Mouse (Mus musculus) embryonic fibroblast, embryonic 13.5 days (primary cell): ENCODE results near the gene Rgsl1. TPM values are rescaled to one million over a fixed set of nuclear protein-coding genes. Genes with fewer than 3 reads are reported as not detected.

Source experiments
- H3K27ac ChIP-seq: 2 replicates; pipeline ENCODE4 v1.5.1; 2012; ENCODE audit warnings: low read length, control low read depth, inconsistent platforms; ENCODE audit not compliant: insufficient read depth
- H3K4me1 ChIP-seq: 2 replicates; pipeline ENCODE4 v1.6.1; 2011; ENCODE audit warnings: low read length; ENCODE audit not compliant: control insufficient read depth, insufficient read depth
- H3K4me3 ChIP-seq: 2 replicates; pipeline ENCODE4 v1.5.1; 2011; ENCODE audit warnings: mild to moderate bottlenecking, control low read depth, low read length; ENCODE audit not compliant: insufficient read depth
- CTCF ChIP-seq: IDR thresholded peaks from 2 replicates; pipeline ENCODE4 v1.5.1; 2011; ENCODE audit warnings: mild to moderate bottlenecking, control low read depth, low read length, moderate library complexity, borderline replicate concordance; ENCODE audit not compliant: insufficient read depth
- POLR2A ChIP-seq: IDR thresholded peaks from 2 replicates; pipeline ENCODE4 v1.6.1; 2011; ENCODE audit warnings: low read depth, mild to moderate bottlenecking, control low read depth, low read length, moderate library complexity
- polyA plus RNA-seq: library from polyadenylated mRNA; stranded (reverse); fragments of >200 nt; gene quantifications from 2 replicates; pipeline ENCODE4 v1.2.4, GENCODE M21; 2011; ENCODE audit warnings: low read depth; ENCODE audit not compliant: missing spikeins, insufficient read length

Rgsl1 gene
- polyA plus RNA-seq, 1 experiment: not detected

DNA sequence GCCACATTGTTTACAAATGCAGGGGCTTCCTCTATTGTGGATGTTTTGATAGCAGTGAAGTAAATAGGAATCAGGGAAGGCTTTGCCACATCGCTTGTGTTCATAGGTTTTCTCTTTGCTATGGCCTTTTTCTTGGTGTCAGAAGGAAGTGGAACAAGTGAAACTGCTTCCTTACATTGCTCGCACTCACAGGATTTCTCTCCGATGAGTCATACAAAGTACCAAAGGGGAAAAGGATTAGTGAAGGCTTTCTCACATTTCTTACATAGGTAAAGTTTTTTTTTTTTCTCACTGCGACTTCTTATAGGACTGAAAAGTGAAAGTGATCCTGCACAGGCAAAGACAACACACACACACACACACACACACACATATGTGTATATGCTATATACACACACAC lies 7.9 kb downstream of the Rgsl1 start:
- TF ChIP-seq CTCF (no peak), POLR2A (no peak)
- no peak overlapping the region for H3K27ac ChIP-seq
- H3K4me3 ChIP-seq: no peak overlapping the region
- peaks cover 3% of the 10 kb centered on the region for H3K4me1 ChIP-seq

DNA sequence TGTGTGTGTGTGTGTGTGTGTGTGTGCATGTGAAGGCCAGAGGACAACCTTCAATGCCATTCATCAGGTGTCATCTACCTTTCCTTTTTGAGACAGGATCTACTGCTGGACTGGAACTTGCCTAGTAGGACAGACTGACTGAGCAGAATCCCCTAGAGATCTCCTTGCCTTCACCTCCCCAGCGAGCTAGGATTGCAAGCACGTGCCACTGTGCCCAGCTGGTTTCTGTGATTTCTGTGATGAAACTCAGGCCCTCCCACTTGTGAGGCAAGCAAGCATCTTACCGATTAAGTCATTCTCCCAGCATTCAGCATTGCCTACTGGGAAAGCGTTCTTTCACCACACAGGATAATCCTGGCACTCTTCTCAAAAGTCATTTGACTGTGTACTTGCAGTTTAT lies 13.2 kb downstream of the Rgsl1 start:
- no peak overlapping the region for H3K27ac ChIP-seq
- H3K4me3 ChIP-seq: no peak overlapping the region
- TF ChIP-seq POLR2A (no peak), CTCF (no peak)
- peaks cover 1% of the 10 kb centered on the region for H3K4me1 ChIP-seq

DNA sequence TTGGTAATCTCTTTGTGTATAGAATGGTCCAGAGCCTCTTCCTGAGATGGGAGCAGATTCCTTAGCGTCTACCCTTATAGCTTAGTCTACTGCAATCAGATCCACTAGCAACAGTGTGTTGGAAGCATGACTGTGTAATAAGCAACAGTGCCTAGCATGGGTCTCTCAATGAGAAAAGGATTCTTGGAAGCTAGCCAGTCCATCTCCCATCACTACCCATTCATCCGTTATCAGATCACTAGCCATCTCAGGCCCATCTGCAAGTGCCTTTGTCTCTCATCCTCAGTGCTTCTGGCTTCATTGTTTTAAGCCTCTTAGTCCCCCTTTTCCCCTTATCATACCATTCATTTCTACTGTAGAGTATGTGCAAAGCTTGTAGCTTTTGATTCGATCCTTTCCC lies 23.7 kb downstream of the Rgsl1 start:
- no peak overlapping the region for H3K4me3 ChIP-seq
- no peak overlapping the region for H3K27ac ChIP-seq
- H3K4me1 ChIP-seq: no peaks in the 10 kb centered on the region
- TF ChIP-seq POLR2A (no peak), CTCF (no peak)

DNA sequence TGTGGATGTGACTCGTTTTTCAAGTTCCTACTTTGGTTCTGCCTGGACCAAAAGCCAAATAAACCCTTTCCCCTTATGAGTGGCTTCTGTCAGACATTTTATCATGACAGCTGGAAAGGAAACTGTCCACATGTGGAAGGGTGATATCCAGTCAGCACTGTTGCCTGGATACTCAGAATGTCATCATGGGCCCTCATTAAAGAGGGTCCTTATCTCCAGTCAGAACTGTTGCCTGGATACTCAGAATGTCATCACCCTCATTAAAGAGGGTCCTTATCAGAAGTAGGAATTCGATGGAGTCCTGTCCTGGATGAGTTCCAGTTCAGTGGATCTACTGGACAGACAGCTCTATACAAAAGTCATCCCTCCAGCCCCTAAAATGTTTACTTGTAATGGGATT lies 29.7 kb downstream of the Rgsl1 start:
- H3K4me1 ChIP-seq: no peaks in the 10 kb centered on the region
- H3K4me3 ChIP-seq: no peak overlapping the region
- no peak overlapping the region for H3K27ac ChIP-seq
- TF ChIP-seq POLR2A: no peak
- no peak for TF ChIP-seq CTCF

DNA sequence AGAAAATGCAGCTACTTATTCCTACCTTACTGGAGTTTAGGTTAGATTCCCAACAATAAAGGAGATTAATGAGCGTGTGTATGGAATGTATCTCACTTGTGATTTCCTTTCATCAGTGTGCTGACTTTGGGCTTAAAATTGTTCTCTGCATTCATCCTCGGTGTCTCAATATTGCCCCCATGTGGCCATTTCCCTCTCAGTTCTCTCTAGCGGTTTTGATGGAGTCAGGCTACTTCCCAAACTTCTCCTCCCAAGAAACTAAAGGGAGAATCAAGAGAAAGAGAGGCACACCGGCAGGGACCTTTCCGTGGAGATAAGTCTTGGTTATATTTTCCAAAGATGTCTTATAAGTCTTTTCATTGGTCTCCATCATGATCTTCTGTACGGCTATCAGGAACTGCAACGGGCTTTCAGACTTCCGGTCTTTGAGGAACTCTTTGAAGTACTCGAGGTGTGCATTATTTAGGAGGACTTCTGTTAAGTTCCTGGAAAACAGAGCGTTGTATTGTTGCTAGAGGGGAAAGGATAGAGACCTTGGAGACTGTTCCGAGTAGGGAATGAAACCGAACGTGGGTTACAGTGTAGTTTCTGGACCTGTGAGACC lies 36.5 kb downstream of the Rgsl1 start:
- no peak overlapping the region for H3K4me3 ChIP-seq
- H3K27ac ChIP-seq: no peak overlapping the region
- no peaks in the 10 kb centered on the region for H3K4me1 ChIP-seq
- TF ChIP-seq POLR2A: no peak
- no peak for TF ChIP-seq CTCF

DNA sequence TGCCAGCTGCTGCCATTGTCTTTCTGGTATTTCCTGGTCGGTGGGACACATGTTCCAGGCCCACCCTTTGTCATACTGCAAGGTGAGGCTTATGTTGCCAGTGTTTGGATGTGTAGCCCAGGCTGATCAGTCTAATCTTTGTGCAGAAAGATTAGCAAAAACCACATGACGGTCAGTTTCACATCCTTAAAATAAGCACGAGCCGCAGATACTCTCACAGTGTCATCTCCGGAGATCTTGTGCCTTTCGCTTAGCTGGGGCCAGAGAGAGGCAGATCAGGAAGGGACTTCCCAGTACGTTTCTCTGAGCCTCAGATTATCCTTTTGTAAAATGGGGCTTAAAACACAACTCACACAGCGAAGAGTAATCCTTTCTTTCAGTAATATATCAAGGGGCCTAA lies 40.4 kb downstream of the Rgsl1 start:
- Histone ChIP-seq H3K27ac (no peak overlapping the region), H3K4me1 (no peaks in the 10 kb centered on the region), H3K4me3 (no peak overlapping the region)
- no peak for TF ChIP-seq CTCF
- no peak for TF ChIP-seq POLR2A

DNA sequence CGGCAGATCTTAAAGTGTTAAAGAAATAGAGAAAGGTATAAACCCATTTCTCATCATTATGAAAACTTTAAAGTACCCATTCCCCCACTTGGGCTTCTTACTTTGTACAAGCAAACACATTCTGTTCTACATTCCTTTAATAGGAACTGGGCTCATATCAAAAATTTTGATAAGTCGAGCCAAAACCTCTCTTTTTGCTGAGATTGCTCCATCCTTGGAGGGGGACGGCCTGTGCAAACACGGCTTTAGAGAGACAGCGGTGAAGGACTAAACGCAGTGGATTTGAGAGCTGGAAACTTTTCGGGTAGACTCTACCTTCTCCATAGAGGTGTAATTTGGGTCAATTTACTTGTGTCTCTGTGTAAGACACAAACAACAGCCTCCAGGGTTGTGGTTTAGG lies 41.3 kb downstream of the Rgsl1 start:
- TF ChIP-seq POLR2A: no peak
- no peak for TF ChIP-seq CTCF
- Histone ChIP-seq H3K4me3 (no peak overlapping the region), H3K27ac (no peak overlapping the region), H3K4me1 (no peaks in the 10 kb centered on the region)

DNA sequence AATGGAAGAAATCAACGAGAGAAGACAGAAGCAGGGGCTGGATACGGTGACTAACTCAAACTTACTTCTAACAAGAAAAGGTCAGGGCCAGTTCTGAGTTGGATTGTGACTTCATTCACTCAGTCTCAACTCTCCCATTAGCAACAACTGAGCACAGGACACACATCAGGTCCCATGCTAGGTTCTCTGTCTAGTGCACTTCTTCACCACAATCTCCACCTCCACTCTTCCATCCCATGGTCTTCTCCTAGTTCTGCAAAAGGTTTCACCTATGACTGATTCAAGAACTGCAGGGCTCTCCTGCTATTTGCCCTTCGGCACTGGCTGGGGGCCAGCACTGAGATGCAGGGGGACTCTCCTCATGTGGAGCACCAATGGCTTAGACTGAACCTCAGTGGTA lies 49.7 kb downstream of the Rgsl1 start:
- Histone ChIP-seq H3K27ac (no peak overlapping the region), H3K4me1 (no peaks in the 10 kb centered on the region), H3K4me3 (no peak overlapping the region)
- no peak for TF ChIP-seq POLR2A
- no peak for TF ChIP-seq CTCF

DNA sequence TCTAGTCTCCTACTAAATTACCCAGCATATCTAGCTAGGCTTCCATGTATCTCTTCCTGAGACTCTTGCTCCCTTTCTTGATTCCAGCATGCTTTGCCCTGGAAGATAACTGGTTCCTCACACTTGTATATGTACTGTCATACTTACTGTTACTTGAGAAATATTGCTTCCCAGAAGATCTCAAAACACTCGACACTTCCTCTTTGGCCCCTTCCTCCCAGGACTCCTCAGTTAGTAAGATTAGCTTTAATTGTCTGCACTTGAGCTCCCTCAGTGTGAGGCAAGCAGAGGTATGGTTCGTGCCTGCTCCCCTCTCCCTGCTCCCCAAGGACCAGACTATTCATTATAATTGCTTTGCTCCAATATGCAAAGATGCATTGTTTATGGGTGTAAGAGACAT lies 53.2 kb downstream of the Rgsl1 start:
- no peak overlapping the region for H3K4me3 ChIP-seq
- no peaks in the 10 kb centered on the region for H3K4me1 ChIP-seq
- no peak for TF ChIP-seq CTCF
- TF ChIP-seq POLR2A: no peak
- no peak overlapping the region for H3K27ac ChIP-seq

DNA sequence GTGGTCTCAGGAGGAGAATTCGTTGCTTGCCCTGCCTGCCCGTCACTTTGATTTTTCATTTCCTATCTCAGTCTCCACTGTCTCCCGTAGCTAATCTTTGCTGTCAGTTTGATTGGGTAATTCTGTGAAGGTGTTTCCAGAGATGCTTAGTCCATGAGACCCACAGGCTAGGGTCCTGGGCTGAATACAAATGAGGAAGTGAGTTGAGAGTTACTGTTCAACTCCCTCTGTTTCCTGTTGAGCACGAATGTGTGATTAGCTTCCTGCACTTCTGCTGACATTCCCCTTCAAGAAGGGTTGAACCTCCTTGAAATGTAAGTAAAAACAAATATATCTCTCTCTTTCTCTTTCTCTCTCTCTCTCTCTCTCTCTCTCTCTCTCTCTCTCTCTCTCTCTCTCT lies 58.3 kb downstream of the Rgsl1 start:
- TF ChIP-seq CTCF: no peak
- no peak for TF ChIP-seq POLR2A

DNA sequence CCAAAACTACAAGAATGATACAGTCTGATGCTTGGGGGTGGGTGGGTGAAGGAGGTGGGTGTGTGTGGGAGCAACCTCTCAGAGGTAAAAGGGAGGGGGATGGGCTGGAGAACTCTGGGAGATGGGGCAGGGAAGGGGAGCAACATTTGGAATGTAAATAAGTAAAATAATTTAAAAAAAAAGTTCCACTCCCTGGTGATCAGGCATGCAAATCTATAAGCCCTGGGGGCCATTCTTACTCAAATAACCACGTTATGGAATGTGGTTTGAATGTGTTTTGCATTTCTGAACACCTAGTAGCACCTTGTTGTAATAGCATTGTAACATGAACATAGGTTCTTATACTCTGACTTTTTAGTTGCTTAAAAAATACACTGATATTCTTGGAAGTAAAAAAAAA lies 60.6 kb downstream of the Rgsl1 start:
- Histone ChIP-seq H3K27ac (no peak overlapping the region), H3K4me1 (no peaks in the 10 kb centered on the region), H3K4me3 (no peak overlapping the region)
- TF ChIP-seq CTCF (no peak), POLR2A (no peak)

More for the DNA sequence above, 58.3 kb downstream of the Rgsl1 start:
- no peak overlapping the region for H3K4me3 ChIP-seq
- no peak overlapping the region for H3K27ac ChIP-seq
- H3K4me1 ChIP-seq: no peaks in the 10 kb centered on the region
